Mouse (Mus musculus) stomach, postnatal 0 days (tissue): Measurements from ENCODE around the gene Olfr1535. TPM values are rescaled to one million over a fixed set of nuclear protein-coding genes. Genes with fewer than 3 reads are reported as not detected.
A peak's percentile ranks its signal among the peaks of the same experiment; 100 is the strongest.

Experiments
- ATAC-seq: fragments of 200-750 bp; cut with Nextera tagmentation; 2 replicates; pipeline ENCODE4 v1.8.0; 2017; ENCODE audit not compliant: low FRiP score, low TSS enrichment
- DNase-seq: peaks from one replicate; pipeline ENCODE4 v3.0.0-alpha.2; 2016; ENCODE audit warnings: low spot score
- H3K27ac ChIP-seq: fragments of 300-500 bp; sonication (generic); replicated peaks from 2 replicates; pipeline ENCODE4 v1.5.1; 2014; ENCODE audit warnings: mild to moderate bottlenecking, control low read depth
- H3K27me3 ChIP-seq: fragments of 300-500 bp; sonication (generic); 2 replicates; pipeline ENCODE4 v1.6.1; 2014; ENCODE audit warnings: low read length; ENCODE audit not compliant: control insufficient read depth, insufficient read depth
- H3K36me3 ChIP-seq: fragments of 300-500 bp; sonication (generic); 2 replicates; pipeline ENCODE4 v1.6.1; 2014; ENCODE audit warnings: low read length, mixed read lengths; ENCODE audit not compliant: control insufficient read depth, insufficient read depth
- H3K4me1 ChIP-seq: fragments of 300-500 bp; sonication (generic); replicated peaks from 2 replicates; pipeline ENCODE4 v1.6.1; 2014; ENCODE audit warnings: antibody characterized with exemption; ENCODE audit not compliant: control insufficient read depth, insufficient read depth
- H3K4me2 ChIP-seq: fragments of 300-500 bp; sonication (generic); replicated peaks from 2 replicates; pipeline ENCODE4 v1.6.1; 2014; ENCODE audit warnings: low read depth, mild to moderate bottlenecking, control low read depth, moderate library complexity
- H3K4me3 ChIP-seq: fragments of 300-500 bp; sonication (generic); 2 replicates; pipeline ENCODE4 v1.5.1; 2014; ENCODE audit warnings: low read depth, low read length, control low read depth
- H3K9ac ChIP-seq: fragments of 300-500 bp; sonication (generic); 2 replicates; pipeline ENCODE4 v1.6.1; 2014; ENCODE audit warnings: mild to moderate bottlenecking, low read length, control low read depth, mixed read lengths
- H3K9me3 ChIP-seq: fragments of 300-500 bp; sonication (generic); 2 replicates; pipeline ENCODE4 v1.6.1; 2016; ENCODE audit warnings: low read length; ENCODE audit not compliant: control insufficient read depth
- CTCF ChIP-seq: IDR thresholded peaks from 2 replicates; pipeline ENCODE4 v1.5.1; 2016; ENCODE audit warnings: antibody characterized with exemption, low read depth, mild to moderate bottlenecking, moderate library complexity
- EP300 ChIP-seq: optimal IDR thresholded peaks from 2 replicates; pipeline ENCODE3; 2016; ENCODE audit warnings: antibody characterized with exemption
- WGBS: fragments of 180-500 bp; shearing (Covaris S2); extraction: QIAGEN DNeasy Blood & Tissue Kit; methylation state at CpG from one replicate; pipeline ENCODE4 v1.1.7; 2014; 5-methylcytosine and 5-hydroxymethylcytosine counted together
- polyA plus RNA-seq: library from polyadenylated mRNA; unstranded; fragments of >200 nt; fragmentation: Nextera tagmentation; extraction: Ambion mirVana; gene quantifications from 2 replicates; pipeline ENCODE4 v1.2.1, GENCODE M21; 2015

Olfr1535 gene
- polyA plus RNA-seq, 1 experiment from 2014 or later = not detected

DNA sequence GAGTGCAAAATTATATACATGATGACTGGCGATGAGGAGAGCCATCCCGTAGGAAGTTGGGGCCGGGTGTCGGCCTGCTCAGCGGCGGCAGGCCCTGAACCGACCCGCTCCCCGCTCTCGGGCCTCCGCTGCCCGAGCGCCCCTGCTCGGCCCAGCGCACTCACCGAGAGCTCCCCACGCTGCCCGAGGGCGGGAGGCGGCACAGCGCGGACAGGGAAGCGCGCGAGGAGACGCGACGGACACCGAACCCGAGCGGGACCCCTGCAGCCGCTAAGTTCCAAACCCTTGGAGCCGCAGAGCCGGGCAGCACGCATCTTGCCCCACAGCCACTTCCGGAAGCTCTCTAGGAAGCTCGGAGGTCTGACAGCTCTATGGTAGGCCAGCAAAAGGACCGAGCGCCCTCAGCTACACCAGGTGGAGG lies 28.9 kb downstream of the Olfr1535 start, which contains the start of gene Zkscan8:
Gene Zkscan8, minus strand, starts transcription at position 340 of the 421 bp plus-strand sequence.
- TF ChIP-seq EP300 (no peak), CTCF (no peak)

DNA sequence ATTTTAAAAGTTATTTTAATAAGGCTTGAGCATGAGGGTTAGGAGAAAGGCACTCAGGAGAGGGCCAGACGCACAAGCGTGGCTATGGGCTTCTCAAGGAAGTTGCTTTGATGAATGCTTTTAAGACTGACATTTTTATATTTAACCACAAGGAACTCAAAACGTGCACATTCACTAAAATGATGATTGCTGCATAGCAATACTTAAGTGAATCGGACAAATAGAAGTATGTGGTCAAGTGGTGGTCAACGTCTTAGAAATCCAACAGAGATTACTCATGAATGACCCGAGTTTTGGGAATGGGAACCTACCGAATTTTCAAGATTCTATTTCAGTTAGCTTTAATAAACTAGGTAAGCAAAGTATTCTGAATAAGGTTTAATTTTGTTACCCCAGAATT lies 29.6 kb downstream of the Olfr1535 start:
- Histone ChIP-seq H3K9ac (no peak overlapping the region), H3K27me3 (no peaks in the 10 kb centered on the region), H3K4me1 (no peaks in the 10 kb centered on the region), H3K36me3 (0 out of 2 replicates have a peak, but pooled peaks cover under 1% of the 10 kb centered on the region), H3K9me3 (no peaks in the 10 kb centered on the region), H3K4me2 (peak overlapping the region; percentile 34), H3K27ac (no peak overlapping the region), H3K4me3 (peak overlapping the region; percentile 84)
- DNase-seq = no peak
- no peak for TF ChIP-seq EP300
- TF ChIP-seq CTCF = no peak
- WGBS = 39% methylated on average over 7 of the region's 7 CpGs
- no peak for ATAC-seq

More for the DNA sequence above, 28.9 kb downstream of the Olfr1535 start, which contains the start of gene Zkscan8:
- H3K4me3 ChIP-seq = peak within 1 kb of the TSS; percentile 84
- no peaks in the 10 kb centered on the region for H3K9me3 ChIP-seq
- no peaks in the 10 kb centered on the region for H3K4me1 ChIP-seq
- peak; percentile 92 for DNase-seq
- peak within 1 kb of the TSS; percentile 39 for H3K4me2 ChIP-seq
- no peaks in the 10 kb centered on the region for H3K36me3 ChIP-seq
- no peaks in the 10 kb centered on the region for H3K27me3 ChIP-seq
- WGBS = under 1% methylated on average over 39 of the region's 39 CpGs
- peak within 1 kb of the TSS; percentile 93 for H3K27ac ChIP-seq
- peak; percentile 97 for ATAC-seq
- peak within 1 kb of the TSS; percentile 95 for H3K9ac ChIP-seq

DNA sequence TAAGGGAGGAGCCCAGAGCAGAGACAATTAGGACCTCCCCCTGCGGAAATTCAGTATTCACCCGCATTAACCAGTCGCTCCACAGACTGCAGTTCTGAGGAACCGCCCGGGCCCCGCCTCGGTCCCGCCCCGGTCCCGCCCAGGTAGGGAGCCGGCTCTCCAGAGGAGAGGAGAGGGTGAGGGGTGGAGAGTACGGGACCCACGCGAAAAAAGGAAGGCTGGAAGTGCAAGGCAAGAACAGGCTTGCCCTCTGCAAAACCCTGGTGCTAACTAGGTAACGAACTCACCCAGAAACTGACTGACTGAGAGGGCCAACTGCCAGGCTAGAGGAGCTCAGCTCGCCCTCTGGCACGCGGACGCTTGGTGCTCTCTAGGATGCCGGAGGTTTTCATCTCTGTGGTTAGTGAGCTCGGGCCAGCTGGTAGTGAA lies 53.5 kb downstream of the Olfr1535 start:
- no peaks in the 10 kb centered on the region for H3K36me3 ChIP-seq
- peak overlapping the region; percentile 35 for H3K4me2 ChIP-seq
- H3K9me3 ChIP-seq = no peaks in the 10 kb centered on the region
- H3K27ac ChIP-seq = peak overlapping the region; percentile 73; the same call in 1 of the 2 replicates
- H3K4me1 ChIP-seq = no peaks in the 10 kb centered on the region
- no peaks in the 10 kb centered on the region for H3K27me3 ChIP-seq
- ATAC-seq (peak; percentile 100), DNase-seq (peak; percentile 93)
- peak overlapping the region; percentile 43 for H3K9ac ChIP-seq
- H3K4me3 ChIP-seq = peak overlapping the region; percentile 48
- TF ChIP-seq EP300 (no peak), CTCF (no peak)
- WGBS = under 1% methylated on average over 21 of the region's 21 CpGs

Other genes with a start within 250 kb of the Olfr1535 start
- 0.07 TPM in 1 of 2 replicates, not detected in the other for gene Gpx6, start 247.8 kb downstream of the Olfr1535 start, polyA plus RNA-seq
- not detected in 2 replicates for gene Olfr1367, start 213.0 kb downstream of the Olfr1535 start, polyA plus RNA-seq
- gene Zscan12, start 197.1 kb downstream of the Olfr1535 start, polyA plus RNA-seq = 4.3 and 4.6 TPM in 2 replicates
- 32.9 and 36.4 TPM in 2 replicates for gene Zkscan3, start 157.1 kb downstream of the Olfr1535 start, polyA plus RNA-seq
- gene Pgbd1, start 118.8 kb downstream of the Olfr1535 start, polyA plus RNA-seq = 0.75 and 0.90 TPM in 2 replicates
- 16.5 and 17.3 TPM in 2 replicates for gene Zscan26, start 106.2 kb downstream of the Olfr1535 start, polyA plus RNA-seq
- 2.4 and 2.7 TPM in 2 replicates for gene Nkapl, start 91.4 kb downstream of the Olfr1535 start, polyA plus RNA-seq
- gene Zkscan4, start 81.0 kb downstream of the Olfr1535 start, polyA plus RNA-seq = 1.7 and 2.4 TPM in 2 replicates
- gene Gm10065, start 80.5 kb downstream of the Olfr1535 start, polyA plus RNA-seq = not detected in 2 replicates
- 0.28 and 0.33 TPM in 2 replicates for gene AK157302, start 64.7 kb downstream of the Olfr1535 start, polyA plus RNA-seq
- 12.3 and 12.9 TPM in 2 replicates for gene Gm11273, start 58.5 kb downstream of the Olfr1535 start, polyA plus RNA-seq
- gene Zkscan8, start 28.8 kb downstream of the Olfr1535 start, polyA plus RNA-seq = 1.6 and 2.4 TPM in 2 replicates
- gene Olfr1366, start 17.1 kb downstream of the Olfr1535 start, polyA plus RNA-seq = 0.07 TPM in 2 replicates
- gene Olfr1364, start 21.9 kb upstream of the Olfr1535 start, polyA plus RNA-seq = not detected in 2 replicates
- gene Olfr1362, start 54.1 kb upstream of the Olfr1535 start, polyA plus RNA-seq = not detected in 2 replicates
- gene Olfr11, start 82.6 kb upstream of the Olfr1535 start, polyA plus RNA-seq = not detected in 2 replicates
- not detected in 2 replicates for gene Olfr1361, start 103.5 kb upstream of the Olfr1535 start, polyA plus RNA-seq
- not detected in 2 replicates for gene Olfr1360, start 117.5 kb upstream of the Olfr1535 start, polyA plus RNA-seq
- gene Olfr1359, start 138.2 kb upstream of the Olfr1535 start, polyA plus RNA-seq = not detected in 2 replicates
- gene Hist1h2bl, start 156.2 kb upstream of the Olfr1535 start, polyA plus RNA-seq = 0.85 and 1.5 TPM in 2 replicates
- 8.8 and 14.4 TPM in 2 replicates for gene Hist1h2ai, start 156.5 kb upstream of the Olfr1535 start, polyA plus RNA-seq
- gene Hist1h3h, start 157.8 kb upstream of the Olfr1535 start, polyA plus RNA-seq = 1.1 and 4.1 TPM in 2 replicates
- gene Hist1h2bm, start 162.2 kb upstream of the Olfr1535 start, polyA plus RNA-seq = 0.56 and 1.0 TPM in 2 replicates
- gene Hist1h4j, start 175.2 kb upstream of the Olfr1535 start, polyA plus RNA-seq = 0.18 and 0.92 TPM in 2 replicates
- gene Hist1h4k, start 190.6 kb upstream of the Olfr1535 start, polyA plus RNA-seq = 0.81 and 1.1 TPM in 2 replicates
- 7.3 and 19.3 TPM in 2 replicates for gene Hist1h2ak, start 193.9 kb upstream of the Olfr1535 start, polyA plus RNA-seq
- gene Hist1h2bn, start 194.2 kb upstream of the Olfr1535 start, polyA plus RNA-seq = 0.73 and 2.2 TPM in 2 replicates
- 4.3 and 10.5 TPM in 2 replicates for gene Hist1h1b, start 220.7 kb upstream of the Olfr1535 start, polyA plus RNA-seq
- gene Hist1h3i, start 223.5 kb upstream of the Olfr1535 start, polyA plus RNA-seq = 31.2 and 44.3 TPM in 2 replicates
- gene Hist1h2an, start 227.3 kb upstream of the Olfr1535 start, polyA plus RNA-seq = 1.4 and 1.6 TPM in 2 replicates
- 0.54 and 2.0 TPM in 2 replicates for gene Hist1h2bp, start 227.6 kb upstream of the Olfr1535 start, polyA plus RNA-seq